Mouse (Mus musculus): ENCODE data around the gene Ugt2b36. TPM values are rescaled to one million over a fixed set of nuclear protein-coding genes. Genes with fewer than 3 reads are reported as not detected.

Gene Ugt2b36
- polyA plus RNA-seq, 1 experiment from 2014 or later = not detected

Other genes starting within 250 kb of the Ugt2b36 start
- not detected in 2 replicates for gene Ugt2b34, start 185.6 kb downstream of the Ugt2b36 start, polyA plus RNA-seq (2014; fragmentation: Nextera tagmentation; extraction: Ambion mirVana)
- not detected in 2 replicates for gene Ugt2b1, start 166.0 kb downstream of the Ugt2b36 start, polyA plus RNA-seq (2014; fragmentation: Nextera tagmentation; extraction: Ambion mirVana)
- not detected in 2 replicates for gene Ugt2b35, start 91.7 kb downstream of the Ugt2b36 start, polyA plus RNA-seq (2014; fragmentation: Nextera tagmentation; extraction: Ambion mirVana)
- not detected in 2 replicates for gene Ugt2b5, start 47.8 kb upstream of the Ugt2b36 start, polyA plus RNA-seq (2014; fragmentation: Nextera tagmentation; extraction: Ambion mirVana)
- not detected in 2 replicates for gene Ugt2b37, start 162.2 kb upstream of the Ugt2b36 start, polyA plus RNA-seq (2014; fragmentation: Nextera tagmentation; extraction: Ambion mirVana)
- gene Ugt2a3, start 244.6 kb upstream of the Ugt2b36 start, polyA plus RNA-seq (2014; fragmentation: Nextera tagmentation; extraction: Ambion mirVana) = not detected in 2 replicates

Data from heart, embryonic 14.5 days (tissue).